Mouse (Mus musculus) adrenal gland, adult 8-10 months (tissue): Measurements from ENCODE around the gene Baz1b. TPM values are rescaled to one million over a fixed set of nuclear protein-coding genes. Genes with fewer than 3 reads are reported as not detected.

Experiments
- DNase-seq: peaks from one replicate; pipeline ENCODE4 v3.0.0; 2022
- microRNA-seq, 2 experiments: library from miRNA; unstranded; fragments of <30 nt; microRNA quantifications; one replicate each; pipeline ENCODE4 v1.2.0; 2022
- total RNA-seq, 4 experiments: library from RNA; stranded (reverse); gene quantifications; 2 replicates each; pipeline ENCODE4 v1.2.4; 2022

Baz1b gene
- total RNA-seq, 4 experiments from 2014 or later, result 71.4 to 118 (median 94.8) TPM

DNA sequence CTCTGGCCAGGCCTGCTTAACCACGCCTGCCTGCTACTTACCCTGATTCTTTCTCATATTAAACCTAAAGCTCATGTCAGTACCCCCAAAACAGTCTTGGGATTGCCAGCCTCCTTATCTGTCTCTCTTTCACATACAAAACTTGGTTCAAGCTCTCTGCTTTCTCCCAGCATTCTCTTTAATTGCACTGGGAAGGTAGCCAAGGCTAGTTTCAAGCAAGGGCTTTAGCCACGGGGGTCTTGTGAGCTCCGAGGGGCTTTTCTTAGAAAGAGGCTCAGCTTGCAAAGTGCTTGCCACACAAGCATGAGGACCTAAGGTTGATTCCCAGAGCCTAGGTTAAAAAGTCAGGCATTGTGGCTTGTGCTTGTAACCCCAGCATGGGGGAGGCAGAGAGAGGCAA lies 98.1 kb downstream of the Baz1b start:
- DNase-seq, result no peak

- peak; percentile 61 for DNase-seq
Measured at GRCm38 (mm10) chr5:135286185-135286584, 99.1 kb downstream of the Baz1b start.

- no peak for DNase-seq
Measured at GRCm38 (mm10) chr5:135286926-135287325, 99.9 kb downstream of the Baz1b start.

- no peak for DNase-seq
Measured at GRCm38 (mm10) chr5:135290703-135291102, 103.6 kb downstream of the Baz1b start.

- no peak for DNase-seq
Measured at GRCm38 (mm10) chr5:135291193-135291592, 104.1 kb downstream of the Baz1b start.

DNA sequence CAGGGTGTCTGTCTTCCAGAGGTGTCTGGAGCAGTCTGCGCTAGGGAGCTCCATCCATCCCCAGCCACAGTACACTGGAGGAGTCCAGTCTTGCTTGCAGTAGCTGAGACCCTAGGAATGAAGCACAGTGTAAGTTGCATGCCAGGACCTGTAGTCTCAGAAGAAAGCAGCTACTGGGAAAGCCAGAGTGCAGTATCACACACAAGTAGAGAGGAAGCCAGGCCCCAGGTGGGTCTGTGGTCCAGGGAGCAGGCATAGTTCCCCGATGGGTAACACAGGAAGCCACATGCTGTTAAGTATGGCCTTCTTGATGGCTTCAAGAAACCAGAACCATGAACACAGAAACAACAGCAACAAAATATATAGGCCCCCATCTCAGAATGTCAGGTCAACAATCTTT lies 104.9 kb downstream of the Baz1b start:
- no peak for DNase-seq

Small RNAs within 50 kb of the gene (microRNA-seq; reads per million reads assigned to microRNA genes)
- 0 reads per million in 2 experiments for gene Gm25315

Other genes starting within 250 kb of the Baz1b start
- gene Cldn4, start 240.3 kb upstream of the Baz1b start, total RNA-seq, result not detected
- gene Cldn3, start 201.1 kb upstream of the Baz1b start, total RNA-seq, result 1 to 10 TPM in 3 of 4 experiments, not detected in 1; 1.1 to 1.5 (median 1.4) TPM
- gene Abhd11, start 178.1 kb upstream of the Baz1b start, total RNA-seq, result 10 to 100 TPM; 52.4 to 65.4 (median 55.9) TPM
- 10 to 100 TPM in 3 of 4 experiments, 1 to 10 TPM in 1; 4.9 to 15.9 (median 12.1) TPM for gene Stx1a, start 163.8 kb upstream of the Baz1b start, total RNA-seq
- gene Dnajc30, start 123.1 kb upstream of the Baz1b start, total RNA-seq, result 10 to 100 TPM; 35.8 to 42.0 (median 38.7) TPM
- 10 to 100 TPM; 54.5 to 56.7 (median 55.8) TPM for gene Bud23, start 122.3 kb upstream of the Baz1b start, total RNA-seq
- gene Vps37d, start 109.0 kb upstream of the Baz1b start, total RNA-seq, result 1 to 10 TPM; 2.2 to 6.5 (median 4.8) TPM
- 10 to 100 TPM; 33.6 to 42.9 (median 37.8) TPM for gene Mlxipl, start 97.4 kb upstream of the Baz1b start, total RNA-seq
- gene Tbl2, start 37.6 kb upstream of the Baz1b start, total RNA-seq, result 10 to 100 TPM; 21.2 to 30.4 (median 25.6) TPM
- gene Bcl7b, start 19.0 kb upstream of the Baz1b start, total RNA-seq, result 10 to 100 TPM; 65.5 to 89.7 (median 78.2) TPM
- 10 to 100 TPM in 1 of 4 experiments, 1 to 10 TPM in 3; 2.8 to 10.5 (median 6.3) TPM for gene Fzd9, start 64.0 kb downstream of the Baz1b start, total RNA-seq
- gene Fkbp6, start 162.8 kb downstream of the Baz1b start, total RNA-seq, result under 1 TPM in 2 of 4 experiments, not detected in 2; 0.21 to 0.52 TPM
- not detected for gene Trim50, start 166.0 kb downstream of the Baz1b start, total RNA-seq
- gene Nsun5, start 182.7 kb downstream of the Baz1b start, total RNA-seq, result 10 to 100 TPM; 21.9 to 25.0 (median 22.9) TPM
- 10 to 100 TPM; 17.2 to 24.1 (median 22.5) TPM for gene Pom121, start 207.3 kb downstream of the Baz1b start, total RNA-seq